Mouse (Mus musculus): ENCODE measurements around the gene Olfr288.

Gene Olfr288

GRCm38 (mm10) chr15:98165525-98165924 is 29.8 kb downstream of the Olfr288 start, which contains the start of gene Asb8:
TSS of gene Asb8 (minus strand) at chr15:98165625.
- 86% methylated on average over 5 of the region's 5 CpGs for WGBS

- 69% methylated on average over 4 of the region's 4 CpGs for WGBS
Measured at GRCm38 (mm10) chr15:98162561-98162960, 32.8 kb downstream of the Olfr288 start.

GRCm38 (mm10) chr15:98161026-98161805 is 34.1 kb downstream of the Olfr288 start:
- WGBS = 69% methylated on average over 19 of the region's 19 CpGs

GRCm38 (mm10) chr15:98157253-98157652 is 38.1 kb downstream of the Olfr288 start:
- 85% methylated on average over 1 of the region's 1 CpGs for WGBS

- WGBS = 79% methylated on average over 4 of the region's 4 CpGs
Measured at GRCm38 (mm10) chr15:98155944-98156343, 39.4 kb downstream of the Olfr288 start.

GRCm38 (mm10) chr15:98155272-98155671 is 40.1 kb downstream of the Olfr288 start:
- 93% methylated on average over 5 of the region's 5 CpGs for WGBS

GRCm38 (mm10) chr15:98154631-98155030 is 40.7 kb downstream of the Olfr288 start:
- 93% methylated on average over 3 of the region's 3 CpGs for WGBS

- WGBS = 59% methylated on average over 4 of the region's 4 CpGs
Measured at GRCm38 (mm10) chr15:98154146-98154545, 41.2 kb downstream of the Olfr288 start.

- 33% methylated on average over 3 of the region's 3 CpGs for WGBS
Measured at GRCm38 (mm10) chr15:98153625-98154024, 41.7 kb downstream of the Olfr288 start.

GRCm38 (mm10) chr15:98152916-98153315 is 42.4 kb downstream of the Olfr288 start:
- 75% methylated on average over 7 of the region's 7 CpGs for WGBS

- WGBS = 70% methylated on average over 10 of the region's 10 CpGs
Measured at GRCm38 (mm10) chr15:98149166-98149602, 46.2 kb downstream of the Olfr288 start.

GRCm38 (mm10) chr15:98148356-98148755 is 47.0 kb downstream of the Olfr288 start:
- 84% methylated on average over 3 of the region's 3 CpGs for WGBS

- WGBS = under 1% methylated on average over 38 of the region's 38 CpGs
Measured at GRCm38 (mm10) chr15:98145559-98146181, 49.7 kb downstream of the Olfr288 start.

GRCm38 (mm10) chr15:98144861-98145507 is 50.4 kb downstream of the Olfr288 start:
- 2% methylated on average over 36 of the region's 36 CpGs for WGBS

GRCm38 (mm10) chr15:98142515-98142914 is 52.8 kb downstream of the Olfr288 start:
- WGBS = 60% methylated on average over 10 of the region's 10 CpGs

GRCm38 (mm10) chr15:98140809-98141208 is 54.5 kb downstream of the Olfr288 start:
- WGBS = 84% methylated on average over 5 of the region's 5 CpGs

GRCm38 (mm10) chr15:98139763-98140162 is 55.6 kb downstream of the Olfr288 start:
- 78% methylated on average over 7 of the region's 7 CpGs for WGBS

- WGBS = 81% methylated on average over 9 of the region's 9 CpGs
Measured at GRCm38 (mm10) chr15:98136871-98137270, 58.5 kb downstream of the Olfr288 start.

Data from cerebral cortex, adult 2 months (tissue).